Mouse (Mus musculus) lung, adult 2 months (tissue): ENCODE measurements around the gene Gm45021.

ENCODE experiments used
- CTCF ChIP-seq: fragments of 200-500 bp; IDR thresholded peaks from 2 replicates; pipeline ENCODE4 v1.5.1; 2011; ENCODE audit warnings: mild to moderate bottlenecking, low read length, control low read depth; ENCODE audit not compliant: insufficient read depth
- POLR2A ChIP-seq: fragments of 200-500 bp; IDR thresholded peaks from 2 replicates; pipeline ENCODE4 v1.6.1; 2011; ENCODE audit warnings: low read depth, mild to moderate bottlenecking, control low read depth, low read length, borderline replicate concordance; ENCODE audit errors: extremely low read depth

- no peak for TF ChIP-seq CTCF
- no peak for TF ChIP-seq POLR2A
These were observed 42.6 kb upstream of the Gm45021 start for GRCm38 (mm10) chr6:48546858-48547257.
